Mouse (Mus musculus): ENCODE measurements at regions not wholly inside any gene's neighbourhood (a gene's known extent, or its start where the extent isn't known, plus 50 kb on each side); places are given as distances from the start of the nearest gene placed in this dataset.

DNA sequence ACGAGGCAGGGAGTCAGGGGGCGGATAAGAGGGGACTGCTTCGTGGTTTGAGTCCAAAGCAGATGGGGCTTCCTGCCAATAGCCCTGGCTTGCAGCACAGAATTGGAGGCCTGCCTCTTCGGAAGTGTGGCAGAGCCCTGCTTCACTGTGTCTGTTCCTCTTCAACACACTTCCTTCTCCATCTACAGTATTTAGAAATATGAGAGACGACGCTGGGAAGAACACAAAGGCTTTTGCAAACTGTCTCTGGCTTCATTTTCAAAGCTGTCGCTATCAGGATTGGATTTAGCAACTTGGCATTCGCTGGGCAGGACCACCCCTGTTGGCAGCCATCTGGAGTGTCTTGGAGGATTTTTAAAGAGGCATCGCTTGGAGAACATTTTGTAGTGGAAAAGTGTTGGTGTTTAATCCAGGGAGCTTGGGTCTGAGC, 95.3 kb upstream of the Gm6657 start:
- no peak for DNase-seq

DNA sequence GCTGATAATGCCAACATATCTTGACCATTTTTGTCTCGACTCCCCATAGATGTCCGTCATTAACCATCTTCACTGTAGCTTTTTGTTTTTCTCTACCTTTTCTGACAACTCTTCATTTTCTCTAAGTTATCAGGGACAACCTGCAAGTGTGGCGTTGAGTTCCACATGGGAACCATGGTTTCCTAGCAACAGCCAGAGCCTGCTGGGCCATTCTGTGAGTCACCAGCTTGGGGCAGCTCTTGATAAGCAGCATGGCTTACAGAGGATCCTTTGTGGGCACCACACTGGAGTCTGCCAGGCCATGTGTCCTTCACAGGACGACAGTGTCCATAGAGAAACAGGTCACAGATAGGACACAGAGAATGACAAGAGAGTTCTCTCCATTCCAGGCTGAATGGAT, 94.3 kb upstream of the Gm6657 start:
- DNase-seq, result peak; percentile 59

DNA sequence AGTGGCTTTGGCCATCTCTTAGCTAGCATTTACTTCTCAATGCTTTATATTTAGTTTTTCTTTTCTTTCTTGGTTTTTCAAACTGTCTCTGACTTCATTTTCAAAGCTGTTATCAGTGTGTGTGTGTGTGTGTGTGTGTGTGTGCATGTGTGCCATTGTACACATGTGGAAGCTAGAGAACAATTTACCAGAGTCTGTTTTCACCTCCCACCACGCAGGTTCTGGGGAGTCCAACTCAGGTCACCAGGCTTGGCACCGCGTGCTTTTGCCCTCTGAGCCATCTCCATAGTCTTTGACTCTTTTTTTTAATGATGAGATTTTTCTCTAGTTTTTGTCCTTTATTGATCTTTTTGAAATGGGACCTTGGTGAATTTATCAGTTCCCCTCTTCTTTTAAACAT, 93.3 kb upstream of the Gm6657 start:
- DNase-seq, result no peak

DNA sequence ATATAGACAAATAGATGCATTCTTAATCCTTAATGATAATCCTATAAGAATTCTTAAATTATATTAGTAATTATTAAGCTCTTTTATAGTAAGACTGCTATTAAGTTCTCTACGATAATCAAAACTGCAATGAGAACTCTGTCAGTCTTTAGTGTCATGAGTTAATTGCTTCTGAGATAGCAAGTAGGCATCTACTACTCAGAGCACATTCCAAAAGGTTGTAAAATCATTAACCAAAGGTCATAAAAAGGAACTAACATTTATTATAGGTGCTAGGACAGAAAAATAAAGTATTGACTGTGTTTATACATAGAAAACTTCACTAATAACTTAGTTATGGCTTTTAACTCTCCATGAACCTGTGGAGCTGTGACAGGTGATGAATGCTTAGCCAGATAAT, 84.1 kb upstream of the Gm6657 start:
- no peak for DNase-seq

DNA sequence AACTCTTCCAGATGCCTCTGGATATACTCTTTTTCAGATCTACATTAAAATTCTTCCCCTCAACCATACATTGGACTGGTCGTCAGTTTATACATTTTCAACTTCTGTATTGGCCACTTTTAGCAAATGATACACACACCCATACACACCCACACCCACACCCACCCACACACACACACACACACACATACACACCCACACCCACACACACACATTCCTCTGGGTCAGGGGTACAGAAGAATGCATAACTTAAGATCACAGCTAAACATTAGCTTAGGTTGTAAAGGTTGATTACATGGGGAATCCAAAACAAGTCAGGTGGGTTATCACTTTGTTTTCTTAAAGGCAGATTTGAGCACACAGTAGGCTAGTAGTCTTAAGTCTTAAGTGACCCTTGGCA, 75.9 kb upstream of the Gm6657 start:
- DNase-seq, result no peak

DNA sequence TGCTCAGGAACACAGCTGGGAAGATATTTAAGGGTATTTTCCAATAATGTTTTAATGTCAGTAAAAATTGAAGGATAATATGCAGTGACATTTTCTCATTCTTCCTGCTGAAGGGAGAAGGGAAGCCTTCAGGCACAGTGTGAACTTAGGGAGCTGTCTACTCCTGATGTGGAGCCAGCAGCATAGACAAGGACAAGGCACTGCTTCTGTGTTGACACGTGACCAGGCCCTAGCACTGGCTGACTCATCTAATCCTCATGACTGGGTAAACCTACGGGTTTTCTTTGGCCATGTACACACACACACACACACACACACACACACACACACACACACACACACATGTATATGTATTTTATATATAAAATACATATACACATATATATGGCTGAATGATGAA, 74.8 kb upstream of the Gm6657 start:
- peak; percentile 62 for DNase-seq

DNA sequence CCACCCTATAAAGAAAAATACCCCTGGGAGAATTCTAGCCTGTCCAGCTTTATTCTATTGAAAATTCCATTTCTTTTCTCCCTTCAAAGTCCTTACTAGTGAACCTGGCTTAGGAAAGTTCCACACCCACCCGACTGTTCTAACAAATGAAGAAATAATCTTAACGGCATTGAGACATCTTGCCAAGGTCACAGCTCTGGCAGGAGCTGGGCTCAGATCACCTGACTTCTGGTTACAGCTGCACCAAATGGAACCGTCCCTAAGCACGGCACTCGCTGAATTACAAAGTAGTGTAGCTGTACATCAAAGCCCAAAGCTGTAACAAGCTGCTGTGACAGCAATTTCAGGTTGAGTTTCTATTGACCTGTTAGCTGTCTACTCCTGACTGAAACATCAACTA, 74.2 kb upstream of the Gm6657 start:
- peak; percentile 72 for DNase-seq

DNA sequence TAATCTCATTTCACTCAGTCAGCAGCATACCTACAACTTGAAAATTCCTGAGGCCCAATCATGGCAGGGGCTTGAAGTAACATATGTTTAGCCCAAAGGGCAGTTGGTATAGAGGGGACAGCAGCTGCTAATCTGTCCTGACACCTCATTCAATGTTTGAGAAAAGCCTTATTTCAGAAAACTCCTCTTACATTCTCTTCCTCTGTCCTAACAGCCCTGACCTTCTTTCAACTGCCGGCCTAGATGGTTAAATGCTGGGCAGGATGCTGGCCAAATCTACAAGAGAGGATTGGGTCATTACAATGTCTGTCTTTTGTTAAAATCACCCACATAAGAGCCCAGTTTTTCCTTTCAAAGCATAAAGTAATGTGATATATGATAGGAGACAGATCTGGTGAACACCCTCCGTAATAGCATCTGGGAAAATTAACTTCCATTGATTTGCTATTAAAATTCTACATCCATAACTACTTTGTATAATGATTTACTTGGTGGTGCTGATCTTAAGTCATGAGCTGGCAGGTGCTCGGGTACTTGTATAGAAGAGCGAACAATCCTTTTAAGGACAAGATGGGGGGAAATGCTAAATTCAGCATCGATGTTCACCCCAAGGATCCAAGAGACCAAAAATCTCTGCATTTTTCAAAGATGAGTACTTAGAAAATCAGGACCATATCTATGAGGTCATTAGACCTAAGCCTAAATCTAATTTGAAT, 64.8 kb upstream of the Gm6657 start:
- DNase-seq, result no peak

DNA sequence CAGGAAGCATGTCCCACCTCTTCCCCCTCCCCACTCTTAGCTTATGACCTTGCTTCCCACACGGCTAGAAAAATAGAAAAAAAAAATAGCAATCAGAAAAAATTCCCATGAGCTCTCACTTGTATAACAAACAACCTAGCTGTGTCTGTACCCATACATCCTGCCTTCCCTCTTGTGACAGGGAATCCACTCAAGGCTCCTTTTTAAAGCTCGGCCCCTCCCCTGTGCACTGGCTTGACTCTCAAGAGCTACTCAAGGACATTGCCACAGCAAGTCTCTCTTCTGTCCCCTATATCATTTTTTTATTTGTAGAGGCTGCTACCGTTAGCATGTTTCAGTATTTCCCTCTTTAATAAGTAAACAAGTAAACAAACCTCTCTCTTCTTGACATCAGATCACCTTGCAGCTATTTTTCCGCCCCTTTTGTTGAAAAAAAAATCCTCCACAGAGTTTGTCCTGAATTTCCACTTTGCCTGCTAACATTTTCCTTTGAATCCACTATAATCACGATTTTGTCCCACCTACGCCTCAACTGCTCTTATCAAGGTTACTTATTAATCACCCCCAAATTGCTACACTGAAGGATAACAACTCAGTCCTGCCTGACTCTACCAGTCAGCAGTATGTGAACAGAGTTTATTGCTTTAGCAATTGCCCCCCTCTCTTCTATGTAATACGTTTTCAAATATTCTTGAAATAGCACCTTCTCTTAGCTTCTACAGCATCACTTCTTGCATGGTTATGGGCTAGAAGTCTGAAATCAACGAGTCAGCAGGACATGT, 61.8 kb upstream of the Gm6657 start:
- DNase-seq, result peak; percentile 14

DNA sequence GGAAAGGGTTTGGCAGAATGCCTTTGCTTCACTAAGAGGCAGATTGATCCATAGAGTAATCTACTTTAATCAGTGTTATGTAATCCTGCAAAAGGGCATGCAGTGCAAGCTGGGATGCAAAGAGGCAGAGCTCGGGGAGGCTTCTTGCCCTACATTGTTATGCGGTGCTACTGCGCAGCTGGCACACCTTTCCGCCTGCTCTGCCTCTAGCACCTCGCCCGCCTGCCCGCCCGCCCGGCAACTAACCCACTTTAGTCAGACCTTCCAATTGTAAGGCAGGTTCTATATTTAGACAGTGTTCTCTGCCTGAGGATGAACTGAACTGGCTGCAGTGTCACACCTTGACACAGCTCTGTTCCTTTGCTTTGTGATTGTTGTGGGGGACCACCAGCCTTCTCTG, 60.7 kb upstream of the Gm6657 start:
- no peak for DNase-seq

DNA sequence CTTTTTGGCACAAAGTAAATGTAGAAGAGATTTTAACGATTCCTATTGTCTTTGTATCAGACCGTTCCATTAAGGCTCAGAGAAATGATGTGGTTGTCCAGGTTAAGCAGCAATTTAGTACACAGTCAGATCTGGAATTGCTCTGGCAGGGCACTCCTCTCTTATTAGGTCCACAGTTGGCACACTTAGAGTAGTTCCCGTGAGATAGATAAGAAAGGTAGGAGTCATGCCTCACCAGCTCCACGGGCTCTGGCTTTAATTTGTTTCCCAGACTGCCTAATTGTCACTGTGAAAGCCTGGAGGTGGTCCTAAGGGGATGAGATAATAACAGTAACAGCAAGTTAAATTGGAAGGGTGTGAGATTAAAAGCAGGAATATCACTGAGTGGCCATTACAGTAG, 60.1 kb upstream of the Gm6657 start:
- DNase-seq, result no peak

DNA sequence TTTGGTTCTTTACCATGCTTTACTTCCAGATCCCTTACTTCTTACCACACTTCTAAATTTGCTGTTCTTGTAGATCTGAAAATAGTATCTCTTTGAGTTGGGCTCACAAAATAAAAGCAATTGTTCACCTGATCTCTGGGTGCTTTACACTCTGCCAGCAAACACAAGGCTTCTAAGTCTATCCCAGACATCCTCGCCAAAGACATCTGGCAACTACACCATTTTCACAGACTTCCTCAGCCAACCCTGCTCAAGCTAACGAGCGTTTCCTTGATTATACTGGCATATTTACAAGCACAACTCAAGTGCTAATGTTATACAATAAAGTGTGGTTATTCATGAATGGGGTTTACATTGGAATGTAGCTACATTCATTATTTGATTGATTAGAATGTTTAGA, 56.8 kb upstream of the Gm6657 start:
- DNase-seq, result no peak

DNA sequence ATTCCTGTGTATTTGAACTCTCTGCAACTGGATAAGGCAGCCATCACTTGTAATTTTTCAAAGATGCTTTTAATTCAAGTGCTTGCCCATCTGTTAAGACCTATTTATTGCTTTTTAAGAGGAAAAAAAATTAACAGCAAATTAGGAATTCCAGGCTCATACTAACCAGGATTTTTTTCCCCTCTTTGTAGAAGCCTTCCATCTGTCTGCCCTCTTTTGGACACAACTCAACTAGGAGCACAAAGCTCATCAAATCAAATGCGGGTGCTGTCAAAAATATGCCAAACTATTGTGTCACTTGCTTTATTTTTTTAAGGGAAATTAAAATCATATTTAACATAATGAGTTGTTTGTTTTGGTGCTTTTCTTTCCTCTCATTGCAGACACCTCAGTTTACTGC, 55.6 kb upstream of the Gm6657 start:
- no peak for DNase-seq

Data from adrenal gland, adult 2 months (tissue).